Mouse (Mus musculus) liver, embryonic 16.5 days (tissue): ENCODE results near the gene Caln1. TPM values are rescaled to one million over a fixed set of nuclear protein-coding genes. Genes with fewer than 3 reads are reported as not detected.

Source experiments
- ATAC-seq: fragments of 200-750 bp; cut with Nextera tagmentation; 2 replicates; pipeline ENCODE4 v1.8.0; 2017; ENCODE audit warnings: low read depth, mild to moderate bottlenecking, moderate number of reproducible peaks, moderate library complexity
- H3K27ac ChIP-seq: fragments of 300-500 bp; sonication (generic); 2 replicates; pipeline ENCODE4 v1.5.1; 2014; ENCODE audit warnings: mild to moderate bottlenecking, low read length
- H3K27me3 ChIP-seq: fragments of 300-500 bp; sonication (generic); 2 replicates; pipeline ENCODE4 v1.6.1; 2014; ENCODE audit warnings: low read depth, low read length, mixed read lengths; ENCODE audit not compliant: control insufficient read depth, insufficient read depth
- H3K36me3 ChIP-seq: fragments of 300-500 bp; sonication (generic); 2 replicates; pipeline ENCODE4 v1.6.1; 2014; ENCODE audit warnings: mild to moderate bottlenecking; ENCODE audit not compliant: control insufficient read depth, insufficient read depth
- H3K4me1 ChIP-seq: fragments of 300-500 bp; sonication (generic); 2 replicates; pipeline ENCODE4 v1.6.1; 2014; ENCODE audit warnings: low read depth, low read length, mixed read lengths; ENCODE audit not compliant: control insufficient read depth
- H3K4me2 ChIP-seq: fragments of 300-500 bp; sonication (generic); 2 replicates; pipeline ENCODE4 v1.6.1; 2014; ENCODE audit warnings: low read depth, low read length, mixed read lengths
- H3K4me3 ChIP-seq: fragments of 300-500 bp; sonication (generic); 2 replicates; pipeline ENCODE4 v1.5.1; 2014; ENCODE audit warnings: low read depth, mild to moderate bottlenecking, low read length
- H3K9ac ChIP-seq: fragments of 300-500 bp; sonication (generic); 2 replicates; pipeline ENCODE4 v1.6.1; 2014; ENCODE audit warnings: low read depth, low read length
- H3K9me3 ChIP-seq: fragments of 300-500 bp; sonication (generic); replicated peaks from 2 replicates; pipeline ENCODE4 v1.6.1; 2016; ENCODE audit warnings: low read length; ENCODE audit not compliant: control insufficient read depth
- WGBS: fragments of 180-500 bp; shearing (Covaris S2); extraction: QIAGEN DNeasy Blood & Tissue Kit; methylation state at CpG from one replicate; pipeline ENCODE4 v1.1.7; 2014; ENCODE audit not compliant: insufficient replicate concordance; 5-methylcytosine and 5-hydroxymethylcytosine counted together
- polyA plus RNA-seq: library from polyadenylated mRNA; unstranded; fragments of >200 nt; fragmentation: Nextera tagmentation; extraction: Ambion mirVana; gene quantifications from 2 replicates; pipeline ENCODE4 v1.2.1, GENCODE M21; 2015

The Caln1 gene
- polyA plus RNA-seq, 1 experiment from 2014 or later = not detected

DNA sequence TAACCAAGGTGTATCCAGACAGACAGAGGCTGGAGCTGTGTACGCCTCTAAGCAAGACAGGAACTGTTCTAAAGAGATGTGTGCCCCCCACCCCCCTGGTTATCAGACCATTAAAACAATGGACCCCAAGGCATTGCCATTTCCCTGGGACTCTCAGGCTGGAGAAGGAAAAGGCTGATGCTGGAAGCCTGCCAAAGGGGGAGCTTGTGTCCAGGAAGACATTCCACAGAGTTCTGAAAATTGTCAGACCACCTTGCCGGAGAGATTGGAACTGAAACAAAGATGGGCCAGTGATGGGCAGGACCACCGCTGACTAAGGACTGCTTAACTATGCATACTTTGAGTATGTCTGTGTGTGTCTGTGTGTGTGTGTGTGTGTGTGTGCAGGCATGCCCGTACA, 480.4 kb downstream of the Caln1 start:
- Histone ChIP-seq H3K36me3 (no peaks in the 10 kb centered on the region), H3K9me3 (no peaks in the 10 kb centered on the region), H3K9ac (no peak overlapping the region), H3K27ac (no peak overlapping the region), H3K27me3 (no peaks in the 10 kb centered on the region), H3K4me2 (no peak overlapping the region), H3K4me1 (no peaks in the 10 kb centered on the region), H3K4me3 (no peak overlapping the region)
- ATAC-seq = no peak
- 69% methylated on average over 4 of the region's 4 CpGs for WGBS

DNA sequence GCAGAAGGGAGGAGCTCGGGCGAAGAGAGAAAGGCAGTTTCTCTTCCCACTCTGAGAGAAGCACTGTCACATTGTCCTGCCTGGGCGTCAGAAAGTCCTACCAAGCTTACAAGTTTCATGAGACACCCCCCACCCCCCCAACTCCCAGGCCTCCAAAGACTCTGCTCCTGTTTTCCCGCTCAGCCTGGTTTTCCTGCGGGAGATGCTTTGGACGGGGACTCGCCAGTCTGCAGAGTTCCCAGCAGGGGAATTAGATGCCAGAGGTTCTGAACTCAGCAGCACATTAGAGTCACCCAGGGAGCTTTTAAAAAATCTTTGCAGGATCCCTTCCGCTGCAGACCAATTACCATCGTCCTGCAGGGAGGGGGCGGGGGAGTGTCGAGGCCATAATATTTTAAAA, 482.9 kb downstream of the Caln1 start:
- 12% methylated on average over 9 of the region's 11 CpGs for WGBS

DNA sequence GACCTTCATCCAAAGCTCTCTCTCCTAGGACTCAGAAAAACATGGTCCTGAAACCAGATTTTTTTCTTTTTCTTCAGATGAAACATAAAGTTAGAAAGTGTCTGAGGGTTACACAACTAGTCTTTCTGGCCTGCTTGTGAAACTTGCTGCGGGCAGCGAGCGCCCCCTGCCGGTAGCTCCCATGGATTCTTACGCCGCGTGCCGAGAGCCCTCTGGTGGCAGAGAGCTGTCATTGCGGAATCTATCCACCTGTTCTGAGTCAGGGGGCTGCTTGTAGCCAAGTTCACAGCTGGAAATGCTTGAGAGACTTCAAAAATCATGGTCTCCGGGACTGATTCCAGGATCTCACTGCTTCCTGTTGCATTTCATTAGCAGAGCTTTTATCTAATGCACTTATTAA, 484.1 kb downstream of the Caln1 start:
- Histone ChIP-seq H3K27me3 (no peaks in the 10 kb centered on the region), H3K9ac (no peak overlapping the region), H3K4me1 (no peaks in the 10 kb centered on the region), H3K4me2 (no peak overlapping the region), H3K4me3 (no peak overlapping the region), H3K27ac (no peak overlapping the region), H3K36me3 (no peaks in the 10 kb centered on the region), H3K9me3 (no peaks in the 10 kb centered on the region)
- under 1% methylated on average over 10 of the region's 10 CpGs for WGBS
- no peak for ATAC-seq

More for the DNA sequence above, 482.9 kb downstream of the Caln1 start:
- Histone ChIP-seq H3K27ac (no peak overlapping the region), H3K9ac (no peak overlapping the region), H3K4me1 (no peaks in the 10 kb centered on the region), H3K36me3 (no peaks in the 10 kb centered on the region), H3K9me3 (no peaks in the 10 kb centered on the region), H3K27me3 (no peaks in the 10 kb centered on the region), H3K4me2 (0 out of 2 replicates have a peak overlapping the region, but pooled peaks have one; percentile 18), H3K4me3 (no peak overlapping the region)
- ATAC-seq = no peak

DNA sequence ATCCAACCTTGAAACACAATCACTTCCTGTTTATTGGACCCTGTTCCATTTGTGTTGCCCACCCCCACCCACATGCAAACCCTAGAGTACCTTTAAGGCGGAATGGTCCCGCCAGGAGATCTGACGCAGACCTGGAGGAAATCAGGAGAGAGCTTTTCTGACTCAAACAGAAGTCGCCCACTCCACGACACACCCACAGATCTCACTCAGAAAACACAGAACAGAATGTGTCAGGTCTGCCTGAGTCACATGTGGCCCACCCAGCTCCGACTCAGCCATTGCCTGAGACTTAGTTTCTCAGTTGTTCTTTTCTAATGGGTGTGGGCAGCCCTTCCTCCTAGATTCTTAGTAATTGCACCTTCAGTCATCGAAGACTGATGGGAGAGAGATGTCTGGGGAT, 485.2 kb downstream of the Caln1 start:
- Histone ChIP-seq H3K4me2 (no peak overlapping the region), H3K27me3 (no peaks in the 10 kb centered on the region), H3K36me3 (no peaks in the 10 kb centered on the region), H3K4me1 (no peaks in the 10 kb centered on the region), H3K4me3 (no peak overlapping the region), H3K9ac (no peak overlapping the region), H3K9me3 (no peaks in the 10 kb centered on the region), H3K27ac (no peak overlapping the region)
- 54% methylated on average over 7 of the region's 7 CpGs for WGBS
- no peak for ATAC-seq

DNA sequence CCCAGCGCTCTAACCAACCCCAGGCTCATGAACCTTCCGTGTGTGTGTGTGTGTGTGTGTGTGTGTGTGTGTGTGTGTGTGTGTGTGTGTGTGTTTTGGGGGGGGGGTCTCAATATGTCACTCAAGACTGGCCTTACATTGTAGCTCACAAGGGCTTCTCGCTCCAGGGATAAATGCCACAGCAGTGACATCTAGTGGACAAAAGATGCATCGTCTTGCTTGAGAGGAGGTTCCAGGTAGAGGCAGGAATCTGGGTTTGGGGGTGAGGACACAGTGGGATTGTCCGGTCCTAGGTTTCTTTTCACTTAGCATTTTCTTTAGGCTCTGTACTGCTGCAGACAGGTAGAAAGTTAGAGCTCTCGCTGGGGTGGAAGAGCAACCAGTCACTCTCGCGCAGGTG, 488.9 kb downstream of the Caln1 start:
- Histone ChIP-seq H3K4me3 (no peak overlapping the region), H3K9me3 (no peaks in the 10 kb centered on the region), H3K9ac (no peak overlapping the region), H3K36me3 (no peaks in the 10 kb centered on the region), H3K4me1 (no peaks in the 10 kb centered on the region), H3K27me3 (no peaks in the 10 kb centered on the region), H3K27ac (no peak overlapping the region), H3K4me2 (no peak overlapping the region)
- no peak for ATAC-seq
- 19% methylated on average over 8 of the region's 8 CpGs for WGBS

DNA sequence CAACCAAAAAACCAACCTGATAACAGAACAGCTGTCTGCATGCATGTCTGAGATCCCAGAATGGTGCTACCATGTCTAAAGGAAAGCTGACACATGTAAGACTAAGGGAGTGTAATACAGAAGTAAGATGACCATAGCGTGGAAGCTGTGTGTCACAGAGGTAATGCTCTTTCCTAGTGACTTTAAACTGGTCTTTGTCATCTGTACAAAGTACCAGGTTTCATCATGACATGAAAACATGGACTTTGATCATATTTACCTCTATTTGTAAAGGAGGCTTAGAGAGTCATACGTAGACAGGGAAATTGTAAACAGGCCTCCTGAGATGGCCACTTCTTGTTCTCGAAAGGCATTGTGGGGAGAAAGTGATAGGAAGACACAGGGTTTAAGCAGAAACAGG, 489.5 kb downstream of the Caln1 start:
- Histone ChIP-seq H3K4me3 (no peak overlapping the region), H3K27ac (no peak overlapping the region), H3K9me3 (no peaks in the 10 kb centered on the region), H3K4me1 (no peaks in the 10 kb centered on the region), H3K27me3 (no peaks in the 10 kb centered on the region), H3K36me3 (no peaks in the 10 kb centered on the region), H3K9ac (no peak overlapping the region), H3K4me2 (no peak overlapping the region)
- WGBS = 42% methylated on average over 3 of the region's 3 CpGs
- ATAC-seq = peak; percentile 69

DNA sequence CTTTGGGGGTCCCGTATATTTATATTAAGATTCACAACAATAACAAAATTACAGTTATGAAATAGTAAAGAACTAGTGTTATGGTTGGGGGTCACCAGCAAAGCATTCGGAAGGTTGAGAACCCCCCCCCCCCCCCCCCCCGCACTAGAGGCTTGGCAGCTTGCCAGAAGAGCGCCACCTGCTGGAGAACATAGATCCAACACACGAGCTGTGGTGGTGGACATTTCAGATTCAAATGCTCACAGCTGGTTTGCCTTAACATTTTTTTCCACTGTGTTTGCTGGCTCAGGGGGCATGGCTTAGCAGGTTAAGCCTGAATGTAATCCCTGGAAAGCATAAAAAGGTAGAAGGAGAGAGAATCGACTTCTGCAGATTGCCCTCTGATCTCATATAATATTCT, 490.5 kb downstream of the Caln1 start:
- H3K4me3 ChIP-seq = no peak overlapping the region
- H3K4me2 ChIP-seq = no peak overlapping the region
- no peak overlapping the region for H3K9ac ChIP-seq
- no peaks in the 10 kb centered on the region for H3K4me1 ChIP-seq
- H3K27ac ChIP-seq = no peak overlapping the region
- ATAC-seq = no peak
- no peaks in the 10 kb centered on the region for H3K9me3 ChIP-seq
- no peaks in the 10 kb centered on the region for H3K27me3 ChIP-seq
- H3K36me3 ChIP-seq = no peaks in the 10 kb centered on the region
- 46% methylated on average over 5 of the region's 6 CpGs for WGBS

DNA sequence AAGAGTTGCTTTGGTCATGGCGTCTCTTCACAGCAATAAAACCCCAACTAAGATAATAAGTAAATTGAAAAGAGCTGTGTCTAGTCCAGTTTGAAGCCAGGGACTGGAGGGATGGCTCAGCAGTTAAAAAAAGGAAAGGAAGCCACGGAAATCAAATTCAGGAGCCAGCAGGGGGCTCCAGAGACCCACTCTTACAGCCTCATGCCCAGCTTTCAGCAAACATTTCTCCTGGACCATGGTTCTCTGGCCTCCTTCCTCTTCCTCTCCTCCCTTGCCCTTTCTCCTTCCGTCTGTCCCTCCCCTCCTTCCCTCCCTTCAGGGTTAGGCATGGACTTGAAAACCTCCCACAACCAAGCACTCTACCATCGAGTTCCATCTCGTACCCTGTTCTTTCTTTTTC, 493.0 kb downstream of the Caln1 start:
- Histone ChIP-seq H3K27me3 (no peaks in the 10 kb centered on the region), H3K9ac (no peak overlapping the region), H3K4me3 (no peak overlapping the region), H3K9me3 (no peaks in the 10 kb centered on the region), H3K4me1 (no peaks in the 10 kb centered on the region), H3K27ac (no peak overlapping the region), H3K36me3 (no peaks in the 10 kb centered on the region), H3K4me2 (no peak overlapping the region)
- 53% methylated on average over 5 of the region's 5 CpGs for WGBS
- ATAC-seq = no peak

DNA sequence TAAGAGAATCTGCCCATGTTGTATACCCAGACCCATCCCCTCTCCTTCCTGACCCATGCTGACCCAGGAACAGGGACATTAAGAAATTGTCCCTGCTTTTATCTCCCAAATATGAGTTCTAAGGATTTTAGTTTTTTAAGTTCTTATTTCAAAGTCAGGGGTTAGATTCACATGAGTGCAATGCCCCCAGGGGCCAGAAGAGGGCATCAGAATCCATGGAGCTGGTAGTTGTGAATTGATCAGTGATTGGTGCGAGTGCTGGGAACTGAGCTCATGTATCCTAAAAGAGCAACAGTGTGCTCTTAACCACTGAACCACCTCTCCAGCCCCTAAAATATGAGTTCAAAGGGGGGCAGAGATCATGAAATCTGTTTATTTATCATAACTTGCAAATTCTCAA, 500.6 kb downstream of the Caln1 start:
- Histone ChIP-seq H3K9ac (no peak overlapping the region), H3K27ac (no peak overlapping the region), H3K27me3 (no peaks in the 10 kb centered on the region), H3K9me3 (no peaks in the 10 kb centered on the region; the same call in 1 of the 2 replicates), H3K36me3 (no peaks in the 10 kb centered on the region), H3K4me1 (no peaks in the 10 kb centered on the region), H3K4me2 (no peak overlapping the region), H3K4me3 (no peak overlapping the region)
- ATAC-seq = no peak
- WGBS = 54% methylated on average over 1 of the region's 1 CpGs

DNA sequence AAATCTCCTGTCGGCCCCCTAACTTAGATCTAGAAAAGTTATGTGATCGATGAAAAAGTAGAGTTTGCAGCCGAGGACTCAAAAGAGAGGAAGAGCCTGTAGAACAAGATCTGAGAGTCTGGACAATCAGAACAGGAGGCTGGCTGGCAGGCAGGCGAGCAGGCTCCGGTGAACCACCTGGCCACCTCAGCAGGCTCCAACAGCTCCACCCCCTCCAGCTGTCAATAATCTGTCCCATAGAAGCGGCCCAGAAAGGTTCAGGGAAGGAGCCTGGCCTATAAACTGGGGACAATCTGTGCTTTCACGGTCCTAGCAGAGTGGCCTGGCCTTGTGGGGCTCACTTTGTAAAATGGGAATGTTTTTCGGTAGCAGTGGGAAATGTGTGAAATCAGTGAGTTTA, 501.8 kb downstream of the Caln1 start:
- Histone ChIP-seq H3K9me3 (no peaks in the 10 kb centered on the region; the same call in 1 of the 2 replicates), H3K4me3 (no peak overlapping the region), H3K27me3 (no peaks in the 10 kb centered on the region), H3K4me1 (no peaks in the 10 kb centered on the region), H3K9ac (no peak overlapping the region), H3K27ac (no peak overlapping the region), H3K36me3 (no peaks in the 10 kb centered on the region), H3K4me2 (no peak overlapping the region)
- ATAC-seq = no peak
- 49% methylated on average over 8 of the region's 8 CpGs for WGBS
